Mouse (Mus musculus) layer of hippocampus, adult 9-11 months (tissue): ENCODE results near the gene Pdx1.

Experiments used
- DNase-seq: peaks from one replicate; pipeline ENCODE4 v3.0.0; 2022

The Pdx1 gene

GRCm38 (mm10) chr5:147291764-147292505 lies 22.2 kb downstream of the Pdx1 start:
- DNase-seq, result no peak

- DNase-seq, result no peak
These were observed 22.9 kb downstream of the Pdx1 start for GRCm38 (mm10) chr5:147292506-147293120.

DNA sequence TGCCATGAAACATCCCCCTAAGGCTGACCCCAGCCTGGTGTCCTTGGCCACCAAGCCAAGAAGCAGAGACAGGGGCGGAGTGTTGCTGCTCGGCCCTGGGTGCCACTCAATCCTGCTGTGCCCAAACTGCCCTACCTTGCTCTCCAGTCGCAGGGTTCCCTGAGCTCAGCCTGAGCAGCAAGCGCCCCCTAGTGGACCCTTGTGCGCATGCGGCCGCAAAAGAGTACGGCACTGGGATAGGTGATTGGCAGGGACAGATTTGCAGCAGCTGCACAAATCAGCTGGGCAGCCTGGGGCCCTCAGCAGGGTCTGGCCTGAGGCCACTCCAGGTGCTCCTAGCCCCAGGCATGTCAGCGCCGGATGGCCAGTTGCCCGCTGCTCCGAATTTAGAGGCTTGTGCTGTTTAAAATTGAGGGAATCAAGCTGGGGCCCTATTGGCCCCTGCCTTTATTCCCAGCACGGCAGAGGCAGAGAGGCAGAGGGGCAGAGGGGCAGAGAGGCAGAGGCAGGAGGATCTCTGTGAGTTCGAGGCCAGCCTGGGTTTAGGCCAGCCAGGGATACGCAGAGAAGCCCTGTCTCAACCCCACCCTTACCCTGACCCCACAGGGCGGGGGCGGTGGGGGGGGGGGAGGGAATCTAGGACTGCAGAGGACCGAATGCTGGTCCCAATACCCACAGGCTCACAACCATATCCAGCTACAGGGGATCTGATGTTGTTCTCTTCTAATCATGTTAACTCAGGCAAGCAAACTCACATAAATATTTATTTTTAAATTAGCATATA lies 23.6 kb downstream of the Pdx1 start:
- DNase-seq, result peak; percentile 17

GRCm38 (mm10) chr5:147294121-147294520 lies 24.4 kb downstream of the Pdx1 start:
- no peak for DNase-seq

- DNase-seq, result no peak
These were observed 27.5 kb downstream of the Pdx1 start for GRCm38 (mm10) chr5:147297249-147297648.

DNA sequence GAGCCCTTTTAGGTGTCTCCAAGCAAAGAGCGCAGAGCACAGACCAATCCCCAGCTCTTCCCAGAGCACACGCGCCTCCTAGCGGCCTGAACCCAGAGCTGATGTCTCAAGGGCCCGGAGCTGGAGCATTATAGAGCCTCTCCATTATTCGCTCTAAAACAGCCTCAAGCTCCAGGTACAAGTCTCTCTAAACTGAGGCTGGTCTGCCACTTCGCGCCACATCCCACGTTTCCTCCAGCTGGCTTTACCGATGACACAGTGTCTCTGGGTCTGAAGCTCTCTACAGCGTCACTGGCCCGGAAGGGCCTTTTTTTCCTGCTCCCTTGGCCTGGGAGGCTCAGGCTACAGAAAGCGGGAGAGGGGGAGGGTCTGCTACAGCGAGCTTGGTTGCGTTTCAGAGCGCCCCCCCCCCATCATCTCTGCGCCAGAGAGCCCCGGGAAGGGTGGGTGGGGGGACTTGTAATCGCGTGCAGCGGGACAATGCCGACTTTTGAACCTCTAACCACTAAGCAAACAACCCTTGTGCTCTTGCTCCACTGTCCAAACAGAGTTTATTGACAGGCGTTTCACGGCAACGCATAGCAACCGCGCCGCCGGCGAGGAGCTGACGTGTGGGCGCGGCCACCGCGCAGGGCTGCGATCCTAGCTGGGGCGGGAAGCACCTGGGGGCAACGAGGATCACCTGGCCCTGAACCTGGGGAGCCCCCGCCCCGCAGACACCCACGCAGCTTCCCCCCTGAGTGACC lies 29.7 kb downstream of the Pdx1 start:
- DNase-seq, result no peak

GRCm38 (mm10) chr5:147300001-147300363 lies 30.2 kb downstream of the Pdx1 start:
- no peak for DNase-seq

DNA sequence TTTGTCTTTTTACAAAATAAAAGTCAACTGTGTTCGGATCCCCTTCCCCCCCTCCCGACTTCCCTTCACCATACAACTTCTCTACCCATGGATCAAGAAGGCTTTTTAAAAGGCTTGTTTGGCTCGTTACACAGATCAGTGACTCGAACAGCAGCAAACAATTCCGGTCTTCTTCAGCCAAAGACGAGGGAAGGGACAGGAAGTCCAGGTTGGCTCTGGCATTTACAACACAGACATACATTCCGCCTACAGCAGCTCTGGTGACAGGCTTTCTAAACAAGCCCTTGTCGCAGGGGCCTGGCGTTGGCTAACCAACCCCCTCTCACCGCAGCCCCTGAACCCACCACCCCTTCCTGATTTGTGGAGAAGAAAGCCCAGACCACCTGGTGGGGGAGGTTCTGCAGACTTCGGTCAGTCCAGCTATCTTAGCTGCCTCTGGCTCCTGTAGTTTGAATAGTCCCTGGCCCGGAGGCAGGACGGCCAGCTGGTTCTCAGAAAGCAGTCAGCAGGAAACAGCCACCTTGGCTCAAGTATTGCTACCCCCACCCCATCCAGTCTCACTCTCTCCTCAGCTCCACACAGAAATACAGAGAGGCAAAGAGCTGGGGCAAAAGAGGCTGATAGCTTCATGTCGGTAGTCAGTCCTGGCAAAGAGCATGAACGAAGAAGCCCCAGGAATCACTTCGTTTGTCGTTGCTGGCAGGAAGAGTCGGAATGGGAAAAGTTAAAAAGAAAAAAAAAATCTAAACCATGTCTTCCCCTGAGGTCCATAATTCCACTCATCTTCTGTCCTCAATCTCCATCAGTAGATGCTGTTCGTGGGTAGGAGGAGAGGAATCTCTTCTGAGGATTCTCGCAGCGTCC lies 31.4 kb downstream of the Pdx1 start:
- no peak for DNase-seq

GRCm38 (mm10) chr5:147301781-147302070 lies 32.0 kb downstream of the Pdx1 start:
- no peak for DNase-seq

DNA sequence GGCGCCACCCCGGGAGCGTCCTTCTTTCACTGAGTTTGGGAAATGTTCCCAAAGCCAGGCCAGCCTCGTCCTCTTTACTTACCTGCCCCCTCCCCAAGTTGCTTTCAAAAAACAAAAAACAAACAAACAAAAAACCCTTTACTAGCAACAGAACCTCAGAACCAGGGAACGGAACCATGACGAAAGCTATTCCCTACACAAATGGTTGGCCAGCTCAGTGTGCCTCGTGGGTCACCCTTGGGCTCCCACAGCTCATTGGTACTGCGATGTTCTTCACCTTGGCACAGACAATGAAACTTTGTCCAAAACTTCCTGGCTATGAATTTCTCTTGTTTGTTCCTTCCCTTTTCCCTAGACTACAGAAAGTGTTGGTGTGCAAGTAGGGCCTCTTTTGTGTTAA lies 32.4 kb downstream of the Pdx1 start:
- no peak for DNase-seq

DNA sequence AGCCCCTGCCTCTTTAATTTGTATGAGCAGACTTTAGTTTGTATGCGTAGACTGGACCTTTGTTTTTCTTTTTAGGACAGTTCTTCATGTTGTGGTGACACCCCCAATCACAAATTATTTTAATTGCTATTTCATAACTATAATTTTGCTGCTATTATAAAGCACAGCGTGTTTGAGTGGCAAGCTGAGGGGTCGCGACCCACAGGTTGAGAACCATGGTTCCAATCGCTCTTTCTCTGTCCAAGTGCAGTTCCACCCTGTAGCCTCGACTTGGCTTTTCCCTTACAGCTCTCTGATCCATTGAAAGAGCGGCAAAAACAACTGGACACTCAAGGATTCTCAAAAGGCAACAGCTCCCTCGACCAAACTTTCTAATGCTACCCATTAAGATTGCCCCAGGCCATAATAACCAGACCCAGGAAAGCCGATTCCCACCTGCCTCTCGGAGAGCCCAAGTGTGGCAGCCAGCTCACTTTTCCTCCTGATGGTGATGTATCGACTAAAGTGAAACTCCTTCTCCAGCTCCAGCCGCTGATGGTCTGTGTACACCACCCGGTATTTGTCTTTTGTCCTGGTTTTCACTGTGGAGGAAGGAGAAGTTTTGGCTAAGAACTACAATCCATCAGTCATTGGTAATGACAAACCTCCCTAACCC lies 33.1 kb downstream of the Pdx1 start:
- no peak for DNase-seq

DNA sequence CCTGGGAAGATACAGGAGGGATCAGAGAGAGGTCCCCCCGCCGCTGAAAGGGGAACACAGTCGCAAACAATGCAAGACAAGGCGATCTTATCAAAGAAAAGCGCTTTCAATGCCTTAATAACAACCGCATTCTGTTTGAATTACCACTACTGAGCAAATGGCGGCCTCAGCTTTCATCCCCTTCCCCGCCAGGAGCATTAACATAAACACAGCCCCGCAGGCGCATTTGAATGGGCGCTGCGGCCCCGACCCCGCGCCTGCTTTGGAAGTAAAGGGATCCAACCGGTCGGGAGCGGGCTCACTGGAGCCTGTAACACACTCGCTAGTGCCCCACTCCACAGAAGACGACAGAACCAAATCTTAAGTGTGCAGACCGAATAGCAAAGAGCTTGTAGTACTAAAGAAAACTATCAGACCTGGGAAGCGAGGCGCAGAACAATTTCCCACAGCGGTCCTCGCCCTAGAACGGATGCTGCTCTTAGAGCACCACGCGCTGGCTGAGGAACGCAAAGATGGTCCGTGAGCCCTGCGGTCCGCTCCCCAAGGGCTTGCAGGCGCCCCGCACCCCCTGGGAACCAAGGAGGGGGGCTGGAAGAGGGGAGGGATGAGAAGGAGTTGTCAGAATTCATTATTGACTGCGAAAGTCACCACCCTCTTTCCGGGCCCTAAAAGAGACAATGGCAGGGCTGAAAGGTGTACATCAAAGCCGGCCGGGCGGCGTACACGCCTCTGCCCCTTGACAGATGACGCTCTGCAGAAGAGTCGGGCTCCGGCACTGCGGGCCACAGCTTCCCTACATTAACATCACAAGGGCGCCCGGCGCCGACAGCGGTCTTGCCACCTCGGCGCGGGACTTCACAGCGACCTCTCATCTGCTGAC lies 34.8 kb downstream of the Pdx1 start:
- no peak for DNase-seq

GRCm38 (mm10) chr5:147305166-147305565 lies 35.4 kb downstream of the Pdx1 start:
- DNase-seq, result no peak

DNA sequence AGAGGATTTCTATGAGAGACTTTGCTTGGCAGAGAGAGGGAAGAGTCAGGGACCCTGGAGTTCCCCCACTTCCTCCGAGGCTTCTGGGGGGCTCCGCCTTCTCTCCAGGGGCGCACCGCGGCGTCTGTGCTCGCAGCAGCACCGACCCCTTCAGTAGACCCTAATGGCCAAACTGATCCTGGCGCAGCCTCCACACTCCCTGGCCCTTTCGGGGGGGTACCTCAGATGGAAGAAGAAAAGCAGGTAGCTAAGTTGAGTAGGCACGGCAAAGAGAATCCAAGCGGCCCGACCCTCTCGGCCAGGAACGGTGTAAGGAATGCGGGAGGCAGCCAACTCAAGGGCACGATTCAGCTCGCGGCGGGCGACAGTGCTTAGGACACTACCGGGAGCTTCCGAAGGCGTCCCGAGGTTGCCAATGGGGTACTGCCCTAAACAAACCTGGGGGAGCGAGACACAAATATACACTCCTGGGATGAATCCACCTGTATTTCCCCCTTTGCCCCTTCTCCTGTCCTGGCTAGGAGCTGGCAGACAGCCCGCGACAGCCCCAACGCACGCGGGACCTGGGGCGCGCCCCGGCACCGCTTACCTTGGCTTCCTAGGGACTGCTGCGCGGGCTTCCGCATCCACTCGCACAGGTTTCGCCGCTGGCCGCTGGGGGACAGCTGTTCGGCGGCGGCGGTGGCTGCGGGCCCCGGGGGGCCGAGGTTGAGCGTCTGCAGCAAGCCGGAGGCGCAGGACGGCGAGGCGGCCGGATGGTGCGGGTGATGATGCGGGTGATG lies 36.3 kb downstream of the Pdx1 start:
- no peak for DNase-seq

DNA sequence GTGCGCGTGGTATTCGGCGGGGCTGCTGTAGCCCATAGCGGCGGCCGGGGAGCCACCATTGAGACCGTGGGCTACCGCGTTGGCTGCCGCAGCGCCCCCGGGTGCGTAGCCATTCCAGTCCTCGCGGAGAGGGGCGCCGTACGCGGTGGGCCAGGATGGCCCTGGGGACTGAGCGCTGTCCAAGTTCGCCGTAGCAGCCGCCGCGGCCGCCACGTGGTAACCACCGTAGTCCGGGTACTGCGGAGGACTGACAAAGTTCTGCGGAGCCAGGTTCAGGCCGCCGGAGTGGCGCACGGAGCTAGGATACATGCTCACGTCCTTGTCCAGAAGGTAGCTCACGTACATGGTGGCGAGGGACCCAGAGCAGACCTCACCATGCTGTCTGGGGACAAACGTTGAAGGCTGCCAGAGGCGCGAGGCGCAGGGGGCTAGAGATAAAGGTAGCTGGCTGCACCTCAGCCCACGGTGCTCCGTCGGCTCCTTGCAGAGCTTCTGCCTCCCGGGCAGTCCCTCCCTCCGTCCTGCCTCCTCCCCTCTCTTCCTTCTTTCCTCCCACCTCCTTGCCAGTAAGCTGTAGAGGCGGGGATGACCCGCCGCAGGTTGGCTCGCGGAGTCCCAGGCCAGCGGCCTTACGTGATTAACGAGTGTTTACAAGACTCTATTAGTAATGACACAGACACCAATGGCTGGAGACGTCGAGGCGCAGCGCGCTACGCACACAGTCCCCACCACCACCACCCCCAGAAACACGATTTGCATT lies 37.1 kb downstream of the Pdx1 start, which contains the start of gene Cdx2:
Cdx2 (minus strand) TSS at position 633 of the 760 bp plus-strand sequence.
- no peak for DNase-seq

GRCm38 (mm10) chr5:147307398-147307785 lies 37.6 kb downstream of the Pdx1 start:
- no peak for DNase-seq

- no peak for DNase-seq
These were observed 38.7 kb downstream of the Pdx1 start for GRCm38 (mm10) chr5:147308451-147308850.

GRCm38 (mm10) chr5:147309786-147310185 lies 40.0 kb downstream of the Pdx1 start:
- no peak for DNase-seq
